Mouse (Mus musculus) midbrain, embryonic 13.5 days (tissue): ENCODE results near the gene Cyct. TPM values are rescaled to one million over a fixed set of nuclear protein-coding genes. Genes with fewer than 3 reads are reported as not detected.

ENCODE experiments used
- ATAC-seq: fragments of 200-750 bp; cut with Nextera tagmentation; 2 replicates; pipeline ENCODE4 v1.8.0; 2017; ENCODE audit warnings: mild to moderate bottlenecking, moderate TSS enrichment, moderate library complexity
- H3K27ac ChIP-seq: fragments of 300-500 bp; sonication (generic); 2 replicates; pipeline ENCODE4 v1.5.1; 2015; ENCODE audit warnings: inconsistent platforms, mild to moderate bottlenecking, moderate library complexity
- H3K27me3 ChIP-seq: fragments of 300-500 bp; sonication (generic); 2 replicates; pipeline ENCODE4 v1.6.1; 2015; ENCODE audit warnings: mild to moderate bottlenecking, inconsistent platforms
- H3K36me3 ChIP-seq: fragments of 300-500 bp; sonication (generic); 2 replicates; pipeline ENCODE4 v1.6.1; 2015; ENCODE audit warnings: mild to moderate bottlenecking, inconsistent platforms
- H3K4me1 ChIP-seq: fragments of 300-500 bp; sonication (generic); replicated peaks from 2 replicates; pipeline ENCODE4 v1.6.1; 2015; ENCODE audit warnings: inconsistent platforms
- H3K4me2 ChIP-seq: fragments of 300-500 bp; sonication (generic); replicated peaks from 2 replicates; pipeline ENCODE4 v1.6.1; 2015; ENCODE audit warnings: moderate library complexity, mild to moderate bottlenecking, inconsistent platforms
- H3K4me3 ChIP-seq: fragments of 300-500 bp; sonication (generic); replicated peaks from 2 replicates; pipeline ENCODE4 v1.5.1; 2015; ENCODE audit warnings: mild to moderate bottlenecking, inconsistent platforms
- H3K9ac ChIP-seq: fragments of 300-500 bp; sonication (generic); replicated peaks from 2 replicates; pipeline ENCODE4 v1.6.1; 2015; ENCODE audit warnings: mild to moderate bottlenecking, inconsistent platforms
- H3K9me3 ChIP-seq: fragments of 300-500 bp; sonication (generic); 2 replicates; pipeline ENCODE4 v1.6.1; 2016; ENCODE audit warnings: mild to moderate bottlenecking, inconsistent platforms
- WGBS: fragments of 180-500 bp; shearing (Covaris S2); methylation state at CpG from one replicate; pipeline ENCODE4 v1.1.7; 2015; 5-methylcytosine and 5-hydroxymethylcytosine counted together
- microRNA-seq: library from miRNA; unstranded; fragments of <30 nt; microRNA quantifications from one replicate; pipeline ENCODE4, GENCODE M21; 2016
- polyA plus RNA-seq: library from polyadenylated mRNA; unstranded; fragments of >200 nt; fragmentation: Nextera tagmentation; extraction: Ambion mirVana; gene quantifications from 2 replicates; pipeline ENCODE4 v1.2.1, GENCODE M21; 2015

Gene Cyct
- polyA plus RNA-seq, 1 experiment from 2014 or later: not detected

GRCm38 (mm10) chr2:76330081-76330480, 30.2 kb downstream of the Cyct start:
- Histone ChIP-seq H3K4me1 (no peaks in the 10 kb centered on the region), H3K9ac (no peak overlapping the region), H3K27me3 (no peaks in the 10 kb centered on the region), H3K27ac (no peak overlapping the region), H3K9me3 (no peaks in the 10 kb centered on the region), H3K4me2 (no peak overlapping the region), H3K36me3 (no peaks in the 10 kb centered on the region), H3K4me3 (no peak overlapping the region)
- ATAC-seq: no peak
- WGBS: 91% methylated on average over 5 of the region's 5 CpGs

- Histone ChIP-seq H3K36me3 (no peaks in the 10 kb centered on the region), H3K27ac (no peak overlapping the region), H3K9ac (no peak overlapping the region), H3K4me3 (no peak overlapping the region), H3K9me3 (no peaks in the 10 kb centered on the region), H3K4me1 (no peaks in the 10 kb centered on the region), H3K27me3 (no peaks in the 10 kb centered on the region), H3K4me2 (no peak overlapping the region)
- 90% methylated on average over 3 of the region's 3 CpGs for WGBS
- no peak for ATAC-seq
Observed at GRCm38 (mm10) chr2:76326161-76326560, 34.1 kb downstream of the Cyct start.

GRCm38 (mm10) chr2:76324463-76324862, 35.8 kb downstream of the Cyct start:
- H3K4me1 ChIP-seq: no peaks in the 10 kb centered on the region
- no peaks in the 10 kb centered on the region for H3K36me3 ChIP-seq
- no peaks in the 10 kb centered on the region for H3K9me3 ChIP-seq
- H3K4me2 ChIP-seq: no peak overlapping the region
- ATAC-seq: no peak
- H3K27ac ChIP-seq: no peak overlapping the region
- WGBS: 86% methylated on average over 5 of the region's 5 CpGs
- H3K9ac ChIP-seq: no peak overlapping the region
- no peaks in the 10 kb centered on the region for H3K27me3 ChIP-seq
- no peak overlapping the region for H3K4me3 ChIP-seq

GRCm38 (mm10) chr2:76323185-76323875, 36.9 kb downstream of the Cyct start:
- H3K27ac ChIP-seq: no peak overlapping the region
- H3K36me3 ChIP-seq: no peaks in the 10 kb centered on the region
- H3K4me1 ChIP-seq: no peaks in the 10 kb centered on the region
- WGBS: 86% methylated on average over 21 of the region's 21 CpGs
- H3K9ac ChIP-seq: no peak overlapping the region
- H3K27me3 ChIP-seq: no peaks in the 10 kb centered on the region
- H3K4me2 ChIP-seq: no peak overlapping the region
- no peak for ATAC-seq
- H3K9me3 ChIP-seq: no peaks in the 10 kb centered on the region
- H3K4me3 ChIP-seq: no peak overlapping the region

GRCm38 (mm10) chr2:76320336-76320735, 39.9 kb downstream of the Cyct start:
- Histone ChIP-seq H3K4me3 (no peak overlapping the region), H3K27me3 (no peaks in the 10 kb centered on the region), H3K4me2 (no peak overlapping the region), H3K9ac (no peak overlapping the region), H3K9me3 (no peaks in the 10 kb centered on the region), H3K36me3 (no peaks in the 10 kb centered on the region), H3K4me1 (no peaks in the 10 kb centered on the region), H3K27ac (no peak overlapping the region)
- no peak for ATAC-seq
- WGBS: 90% methylated on average over 6 of the region's 6 CpGs

- Histone ChIP-seq H3K4me2 (no peak overlapping the region), H3K4me1 (no peaks in the 10 kb centered on the region), H3K4me3 (no peak overlapping the region), H3K27me3 (no peaks in the 10 kb centered on the region), H3K9ac (no peak overlapping the region), H3K27ac (no peak overlapping the region), H3K36me3 (no peaks in the 10 kb centered on the region), H3K9me3 (no peaks in the 10 kb centered on the region)
- ATAC-seq: no peak
- WGBS: 89% methylated on average over 6 of the region's 6 CpGs
Observed at GRCm38 (mm10) chr2:76319231-76319630, 41.0 kb downstream of the Cyct start.

Small RNA genes lying within 50 kb of the gene (microRNA-seq; reads per million reads assigned to microRNA genes)
- not detected for gene Gm44337

Other genes starting within 250 kb of the Cyct start
- 0.44 and 0.86 TPM in 2 replicates for gene Pde11a, start 21.7 kb downstream of the Cyct start, polyA plus RNA-seq
- 24.0 and 24.7 TPM in 2 replicates for gene Rbm45, start 9.5 kb upstream of the Cyct start, polyA plus RNA-seq
- 17.7 and 19.9 TPM in 2 replicates for gene Osbpl6, start 46.1 kb upstream of the Cyct start, polyA plus RNA-seq